Mouse (Mus musculus) bone marrow macrophage, adult 2 months (primary cell): ENCODE measurements at regions not wholly inside any gene's neighbourhood (a gene's known extent, or its start where the extent isn't known, plus 50 kb on each side); places are given as distances from the start of the nearest gene placed in this dataset.

Experiments used
- CTCF ChIP-seq: IDR thresholded peaks from 2 replicates; pipeline ENCODE4 v1.5.1; 2012; ENCODE audit warnings: low read depth, mild to moderate bottlenecking, low read length, moderate library complexity
- POLR2A ChIP-seq: IDR thresholded peaks from 2 replicates; pipeline ENCODE4 v1.6.1; 2012; ENCODE audit warnings: mild to moderate bottlenecking, low read depth, low read length, borderline replicate concordance

- TF ChIP-seq CTCF = no peak
- no peak for TF ChIP-seq POLR2A
These were observed 270.0 kb upstream of the Slc7a11 start for GRCm38 (mm10) chr3:50713463-50713862.
